ENCODE assay signal across 8 mouse cellular contexts in the genomic region with DNA sequence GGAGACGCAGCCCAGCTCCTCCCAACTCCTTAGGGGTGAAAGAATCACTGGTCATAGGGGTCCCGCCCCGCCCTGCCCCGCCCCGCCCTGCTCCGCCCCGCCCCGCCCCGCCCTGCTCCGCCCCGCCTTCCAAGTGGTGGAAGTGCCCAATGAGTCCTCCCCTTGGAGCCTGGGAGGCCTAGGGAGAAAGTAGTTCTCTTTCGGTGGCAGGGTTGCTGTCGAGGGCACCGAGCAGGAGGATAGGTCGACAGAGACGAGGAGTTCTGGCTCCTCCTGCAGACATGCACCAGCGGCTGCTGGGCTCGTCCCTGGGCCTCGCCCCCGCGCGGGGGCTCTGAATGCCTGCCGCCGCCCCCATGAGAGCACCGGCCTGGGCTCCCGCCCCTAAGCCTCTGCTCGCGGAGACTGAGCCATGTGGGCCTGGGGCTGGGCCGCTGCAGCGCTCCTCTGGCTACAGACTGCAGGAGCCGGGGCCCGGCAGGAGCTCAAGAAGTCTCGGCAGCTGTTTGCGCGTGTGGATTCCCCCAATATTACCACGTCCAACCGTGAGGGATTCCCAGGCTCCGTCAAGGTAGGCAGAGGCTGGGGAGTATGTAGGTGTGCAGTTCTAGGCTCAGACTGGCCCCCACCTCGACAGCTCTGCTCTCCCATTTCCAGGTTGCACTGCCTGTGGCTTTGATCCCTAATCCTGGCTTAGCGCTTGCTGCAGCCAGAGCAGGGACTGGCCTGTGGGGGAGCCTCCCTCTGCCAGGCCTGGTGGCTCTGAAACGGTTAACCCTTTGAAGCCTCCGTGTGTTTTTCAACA. TPM values are rescaled to one million over a fixed set of nuclear protein-coding genes. Genes with fewer than 3 reads are reported as not detected.
DNase-seq lines count a peak whose midpoint lies in the region; ATAC-seq lines count a peak whose summit lies in the region.

A gene (plus strand): TSS at position 152 of the 805 bp plus-strand sequence.

- H3K9me3 ChIP-seq in forebrain, embryonic 12.5 days, result no peaks in the 10 kb centered on the region
- H3K9me3 ChIP-seq in heart, embryonic 16.5 days (replicated peaks; ENCODE audit: control insufficient read depth, low read length), result no peaks in the 10 kb centered on the region
- no peaks in the 10 kb centered on the region for H3K9me3 ChIP-seq in neural tube, embryonic 14.5 days (ENCODE audit: control insufficient read depth, low read length)

- H3K27me3 ChIP-seq in forebrain, embryonic 12.5 days, result no peaks in the 10 kb centered on the region
- H3K27me3 ChIP-seq in heart, embryonic 16.5 days (ENCODE audit: control insufficient read depth, insufficient read depth, low read length), result no peaks in the 10 kb centered on the region
- H3K27me3 ChIP-seq in neural tube, embryonic 14.5 days (ENCODE audit: control insufficient read depth, insufficient read depth, low read length), result no peaks in the 10 kb centered on the region

- H3K4me3 ChIP-seq in forebrain, embryonic 12.5 days (replicated peaks), result peak within 1 kb of the TSS; percentile 45
- H3K4me3 ChIP-seq in heart, embryonic 16.5 days (ENCODE audit: low read length), result peak within 1 kb of the TSS; percentile 68
- H3K4me3 ChIP-seq in neural tube, embryonic 14.5 days (ENCODE audit: low read depth, low read length), result peak within 1 kb of the TSS; percentile 35

- peak within 1 kb of the TSS; percentile 74 for H3K9ac ChIP-seq in forebrain, embryonic 12.5 days
- peak within 1 kb of the TSS; percentile 85 for H3K9ac ChIP-seq in heart, embryonic 16.5 days (ENCODE audit: low read length)
- H3K9ac ChIP-seq in neural tube, embryonic 14.5 days (replicated peaks; ENCODE audit: low read depth, low read length), result peak within 1 kb of the TSS; percentile 57

- ATAC-seq in forebrain, embryonic 12.5 days (ENCODE audit: low FRiP score), result peak; percentile 72
- ATAC-seq in heart, embryonic 16.5 days (replicated peaks; ENCODE audit: extremely low read depth, insufficient read depth, low FRiP score), result peak; percentile 85
- ATAC-seq in neural tube, embryonic 14.5 days (ENCODE audit: low read depth), result peak; percentile 65; the same call in 1 of the 2 replicates

- WGBS in forebrain, embryonic 12.5 days, result under 1% methylated on average over 41 of the region's 42 CpGs
- WGBS in heart, embryonic 16.5 days, result 1% methylated on average over 38 of the region's 42 CpGs
- under 1% methylated on average over 35 of the region's 42 CpGs for WGBS in neural tube, embryonic 14.5 days

- DNase-seq in CD4-positive, CD25-positive, alpha-beta regulatory T cell, adult 2 months (ENCODE audit: low read depth, low spot score), result peak; percentile 56
- peak in 1 of 2 experiments; percentile 28 for DNase-seq in adrenal gland, postnatal 4 days (ENCODE audit: low spot score in 2 of 2)
- DNase-seq in kidney, postnatal 14 days, result peak; percentile 75
- DNase-seq in lung, adult 18-20 months, result peak; percentile 42 to 47
- DNase-seq in thymus, postnatal 4 days, result peak; percentile 54

- H3K4me2 ChIP-seq in forebrain, embryonic 12.5 days, result peak within 1 kb of the TSS; percentile 90
- peak within 1 kb of the TSS; percentile 98 for H3K4me2 ChIP-seq in heart, embryonic 16.5 days (ENCODE audit: low read depth, low read length)
- peak within 1 kb of the TSS; percentile 67 for H3K4me2 ChIP-seq in neural tube, embryonic 14.5 days (ENCODE audit: low read depth, low read length)

- peaks cover 23% of the 10 kb centered on the region for H3K4me1 ChIP-seq in forebrain, embryonic 12.5 days
- peaks cover 12% of the 10 kb centered on the region for H3K4me1 ChIP-seq in heart, embryonic 16.5 days (ENCODE audit: control insufficient read depth, insufficient read depth, low read length)
- peaks cover 6% of the 10 kb centered on the region for H3K4me1 ChIP-seq in neural tube, embryonic 14.5 days (ENCODE audit: control insufficient read depth, insufficient read depth, low read length)

- H3K36me3 ChIP-seq in forebrain, embryonic 12.5 days (replicated peaks), result peaks cover 40% of the 10 kb centered on the region
- H3K36me3 ChIP-seq in heart, embryonic 16.5 days (ENCODE audit: control insufficient read depth, insufficient read depth), result peaks cover 15% of the 10 kb centered on the region
- H3K36me3 ChIP-seq in neural tube, embryonic 14.5 days (ENCODE audit: control insufficient read depth, insufficient read depth, low read length), result 0 out of 2 replicates have a peak, but pooled peaks cover 7% of the 10 kb centered on the region

- peak within 1 kb of the TSS; percentile 66 for H3K27ac ChIP-seq in forebrain, embryonic 12.5 days
- peak within 1 kb of the TSS; percentile 57 for H3K27ac ChIP-seq in heart, embryonic 16.5 days (ENCODE audit: low read length)
- no peak within 1 kb of the TSS for H3K27ac ChIP-seq in neural tube, embryonic 14.5 days (ENCODE audit: low read depth, low read length)

RNA-seq across cellular contexts. Expression of the gene that starts here (rescaled TPM):
- total RNA-seq in adrenal gland, postnatal 4 days (2021), result 10 to 100 TPM; 75.8 to 79.9 TPM
- 10.9 and 11.6 TPM in 2 replicates for polyA plus RNA-seq in forebrain, embryonic 12.5 days (2016; fragmentation: Nextera tagmentation; extraction: Ambion mirVana)
- 23.1 and 28.9 TPM in 2 replicates for polyA plus RNA-seq in heart, embryonic 16.5 days (2015; fragmentation: Nextera tagmentation; extraction: Ambion mirVana)
- 10.5 and 11.5 TPM in 2 replicates for polyA plus RNA-seq in neural tube, embryonic 14.5 days (2014; fragmentation: Nextera tagmentation; extraction: Ambion mirVana)
